Mouse (Mus musculus) megakaryocyte, embryonic 14.5 days (primary cell): ENCODE measurements around the gene Tbc1d14.

Source experiments
- FLI1 ChIP-seq: IDR thresholded peaks from 2 replicates; pipeline ENCODE4 v1.6.1; 2012; ENCODE audit warnings: low read length, inconsistent platforms, mixed read lengths
- GATA1 ChIP-seq: IDR thresholded peaks from 3 replicates; pipeline ENCODE4 v1.6.1; 2012; ENCODE audit warnings: mixed read lengths, low read length, inconsistent platforms, borderline replicate concordance

- TF ChIP-seq FLI1 (no peak), GATA1 (no peak)
These were observed 31.6 kb downstream of the Tbc1d14 start for GRCm38 (mm10) chr5:36561509-36561908.
